Mouse (Mus musculus) E14TG2a.4 (cell line): ENCODE results near the gene Vps8.

Experiments used
- CTCF ChIP-seq: conservative IDR thresholded peaks from 2 replicates; pipeline ENCODE4 v1.5.1; 2014; ENCODE audit warnings: low read length
- POU5F1 ChIP-seq: IDR thresholded peaks from 2 replicates; pipeline ENCODE4 v1.6.1; 2014; ENCODE audit warnings: low read length, borderline replicate concordance

GRCm38 (mm10) chr16:21567093-21567492, 144.2 kb downstream of the Vps8 start:
- TF ChIP-seq CTCF, result no peak
- no peak for TF ChIP-seq POU5F1
